Mouse (Mus musculus) midbrain, embryonic 11.5 days (tissue): ENCODE results near the gene Fank1. TPM values are rescaled to one million over a fixed set of nuclear protein-coding genes. Genes with fewer than 3 reads are reported as not detected.

ENCODE experiments used
- ATAC-seq: fragments of 200-750 bp; cut with Nextera tagmentation; 2 replicates; pipeline ENCODE4 v1.8.0; 2017; ENCODE audit warnings: moderate TSS enrichment, moderate library complexity; ENCODE audit not compliant: low FRiP score
- DNase-seq: peaks from one replicate; pipeline ENCODE4 v3.0.0; 2015; ENCODE audit warnings: low spot score; ENCODE audit errors: missing footprints
- H3K27ac ChIP-seq: fragments of 300-500 bp; sonication (generic); 2 replicates; pipeline ENCODE4 v1.5.1; 2014; ENCODE audit warnings: low read depth, low read length
- H3K27me3 ChIP-seq: fragments of 300-500 bp; sonication (generic); 2 replicates; pipeline ENCODE4 v1.6.1; 2014; ENCODE audit warnings: mild to moderate bottlenecking, low read length, moderate library complexity, mixed read lengths; ENCODE audit not compliant: control insufficient read depth, insufficient read depth
- H3K36me3 ChIP-seq: fragments of 300-500 bp; sonication (generic); 2 replicates; pipeline ENCODE4 v1.6.1; 2014; ENCODE audit warnings: mild to moderate bottlenecking, low read length, moderate library complexity, mixed read lengths; ENCODE audit not compliant: control insufficient read depth, insufficient read depth
- H3K4me1 ChIP-seq: fragments of 300-500 bp; sonication (generic); 2 replicates; pipeline ENCODE4 v1.6.1; 2014; ENCODE audit warnings: low read length; ENCODE audit not compliant: control insufficient read depth, insufficient read depth
- H3K4me2 ChIP-seq: fragments of 300-500 bp; sonication (generic); 2 replicates; pipeline ENCODE4 v1.6.1; 2014; ENCODE audit warnings: mild to moderate bottlenecking, moderate library complexity
- H3K4me3 ChIP-seq: fragments of 300-500 bp; sonication (generic); 2 replicates; pipeline ENCODE4 v1.5.1; 2014; ENCODE audit warnings: low read depth, low read length
- H3K9ac ChIP-seq: fragments of 300-500 bp; sonication (generic); 2 replicates; pipeline ENCODE4 v1.6.1; 2014; ENCODE audit warnings: low read length
- H3K9me3 ChIP-seq: fragments of 300-500 bp; sonication (generic); 2 replicates; pipeline ENCODE4 v1.6.1; 2016; ENCODE audit warnings: low read length; ENCODE audit not compliant: control insufficient read depth
- WGBS: fragments of 180-500 bp; shearing (Covaris S2); extraction: QIAGEN DNeasy Blood & Tissue Kit; methylation state at CpG from one replicate; pipeline ENCODE4 v1.1.7; 2014; 5-methylcytosine and 5-hydroxymethylcytosine counted together
- polyA plus RNA-seq: library from polyadenylated mRNA; unstranded; fragments of >200 nt; fragmentation: Nextera tagmentation; extraction: Ambion mirVana; gene quantifications from 2 replicates; pipeline ENCODE4 v1.2.1, GENCODE M21; 2014

Fank1 gene
- polyA plus RNA-seq, 1 experiment from 2014 or later: 1.6 TPM

- Histone ChIP-seq H3K36me3 (no peaks in the 10 kb centered on the region), H3K9ac (no peak overlapping the region), H3K4me1 (no peaks in the 10 kb centered on the region; the same call in 1 of the 2 replicates), H3K4me2 (no peak overlapping the region), H3K27me3 (no peaks in the 10 kb centered on the region), H3K27ac (no peak overlapping the region), H3K9me3 (no peaks in the 10 kb centered on the region), H3K4me3 (no peak overlapping the region)
- no peak for DNase-seq
- no peak for ATAC-seq
- WGBS: 62% methylated on average over 5 of the region's 5 CpGs
Observed at GRCm38 (mm10) chr7:133919306-133919705, 142.6 kb downstream of the Fank1 start.

- Histone ChIP-seq H3K27me3 (no peaks in the 10 kb centered on the region), H3K27ac (no peak overlapping the region), H3K36me3 (no peaks in the 10 kb centered on the region), H3K4me2 (no peak overlapping the region), H3K4me3 (no peak overlapping the region), H3K9me3 (no peaks in the 10 kb centered on the region), H3K4me1 (no peaks in the 10 kb centered on the region; the same call in 1 of the 2 replicates), H3K9ac (no peak overlapping the region)
- 89% methylated on average over 5 of the region's 5 CpGs for WGBS
- no peak for DNase-seq
- no peak for ATAC-seq
Observed at GRCm38 (mm10) chr7:133919918-133920317, 143.3 kb downstream of the Fank1 start.

- DNase-seq: no peak
- H3K36me3 ChIP-seq: no peaks in the 10 kb centered on the region
- 88% methylated on average over 7 of the region's 7 CpGs for WGBS
- H3K27ac ChIP-seq: no peak overlapping the region
- H3K4me3 ChIP-seq: no peak overlapping the region
- no peak overlapping the region for H3K9ac ChIP-seq
- H3K9me3 ChIP-seq: no peaks in the 10 kb centered on the region
- no peaks in the 10 kb centered on the region; the same call in 1 of the 2 replicates for H3K4me1 ChIP-seq
- no peak overlapping the region for H3K4me2 ChIP-seq
- no peaks in the 10 kb centered on the region for H3K27me3 ChIP-seq
- no peak for ATAC-seq
Observed at GRCm38 (mm10) chr7:133920724-133921123, 144.1 kb downstream of the Fank1 start.

GRCm38 (mm10) chr7:133921291-133921690, 144.6 kb downstream of the Fank1 start:
- WGBS: 91% methylated on average over 4 of the region's 4 CpGs
- DNase-seq: no peak
- Histone ChIP-seq H3K9me3 (no peaks in the 10 kb centered on the region), H3K4me2 (no peak overlapping the region), H3K36me3 (no peaks in the 10 kb centered on the region), H3K9ac (no peak overlapping the region), H3K27me3 (no peaks in the 10 kb centered on the region), H3K27ac (no peak overlapping the region), H3K4me3 (no peak overlapping the region), H3K4me1 (no peaks in the 10 kb centered on the region; the same call in 1 of the 2 replicates)
- ATAC-seq: no peak

GRCm38 (mm10) chr7:133923994-133924393, 147.3 kb downstream of the Fank1 start:
- no peaks in the 10 kb centered on the region; the same call in 1 of the 2 replicates for H3K4me1 ChIP-seq
- DNase-seq (no peak), ATAC-seq (no peak)

GRCm38 (mm10) chr7:133925771-133926170, 149.1 kb downstream of the Fank1 start:
- ATAC-seq: no peak
- DNase-seq: no peak

More at GRCm38 (mm10) chr7:133923994-133924393, 147.3 kb downstream of the Fank1 start:
- Histone ChIP-seq H3K4me2 (no peak overlapping the region), H3K36me3 (no peaks in the 10 kb centered on the region), H3K9ac (no peak overlapping the region), H3K27me3 (no peaks in the 10 kb centered on the region), H3K27ac (no peak overlapping the region), H3K4me3 (no peak overlapping the region), H3K9me3 (no peaks in the 10 kb centered on the region)
- 62% methylated on average over 6 of the region's 6 CpGs for WGBS

GRCm38 (mm10) chr7:133928981-133929380, 152.3 kb downstream of the Fank1 start:
- no peak for DNase-seq
- Histone ChIP-seq H3K4me1 (no peaks in the 10 kb centered on the region), H3K27me3 (no peaks in the 10 kb centered on the region), H3K27ac (no peak overlapping the region), H3K9me3 (no peaks in the 10 kb centered on the region), H3K9ac (no peak overlapping the region), H3K36me3 (no peaks in the 10 kb centered on the region), H3K4me3 (no peak overlapping the region), H3K4me2 (no peak overlapping the region)
- ATAC-seq: no peak
- 86% methylated on average over 3 of the region's 3 CpGs for WGBS

More at GRCm38 (mm10) chr7:133925771-133926170, 149.1 kb downstream of the Fank1 start:
- Histone ChIP-seq H3K4me2 (no peak overlapping the region), H3K9ac (no peak overlapping the region), H3K27ac (no peak overlapping the region), H3K4me3 (no peak overlapping the region), H3K36me3 (no peaks in the 10 kb centered on the region), H3K27me3 (no peaks in the 10 kb centered on the region), H3K9me3 (no peaks in the 10 kb centered on the region), H3K4me1 (no peaks in the 10 kb centered on the region)
- 64% methylated on average over 2 of the region's 2 CpGs for WGBS

Other genes with a start within 250 kb of the Fank1 start
- not detected in 2 replicates for gene Tex36, start 174.7 kb upstream of the Fank1 start, polyA plus RNA-seq
- gene Edrf1, start 139.3 kb upstream of the Fank1 start, polyA plus RNA-seq: 34.1 and 38.8 TPM in 2 replicates
- 0.10 TPM in 1 of 2 replicates, not detected in the other for gene Mmp21, start 96.8 kb upstream of the Fank1 start, polyA plus RNA-seq
- 164 and 170 TPM in 2 replicates for gene Bccip, start 67.5 kb upstream of the Fank1 start, polyA plus RNA-seq
- 38.2 and 44.5 TPM in 2 replicates for gene Uros, start 66.8 kb upstream of the Fank1 start, polyA plus RNA-seq
- gene Dhx32, start 5.9 kb downstream of the Fank1 start, polyA plus RNA-seq: 80.7 and 82.6 TPM in 2 replicates